Mouse (Mus musculus): ENCODE results near the gene Ifrd2.

Ifrd2 gene

GRCm38 (mm10) chr9:107619546-107619879, 32.1 kb downstream of the Ifrd2 start:
- DNase-seq (ENCODE audit: low read depth, low spot score): no peak

GRCm38 (mm10) chr9:107620954-107621353, 33.5 kb downstream of the Ifrd2 start:
- no peak for DNase-seq (ENCODE audit: low read depth, low spot score)

- DNase-seq (ENCODE audit: low read depth, low spot score): no peak
Measured at GRCm38 (mm10) chr9:107624539-107624938, 37.1 kb downstream of the Ifrd2 start.

- no peak for DNase-seq (ENCODE audit: low read depth, low spot score)
Measured at GRCm38 (mm10) chr9:107624951-107625350, 37.5 kb downstream of the Ifrd2 start.

GRCm38 (mm10) chr9:107625351-107626128, 38.1 kb downstream of the Ifrd2 start:
- DNase-seq (ENCODE audit: low read depth, low spot score): no peak

- no peak for DNase-seq (ENCODE audit: low read depth, low spot score)
Measured at GRCm38 (mm10) chr9:107626158-107626843, 38.9 kb downstream of the Ifrd2 start.

GRCm38 (mm10) chr9:107626844-107627277, 39.4 kb downstream of the Ifrd2 start:
- no peak for DNase-seq (ENCODE audit: low read depth, low spot score)

- no peak for DNase-seq (ENCODE audit: low read depth, low spot score)
Measured at GRCm38 (mm10) chr9:107627387-107628255, 40.2 kb downstream of the Ifrd2 start.

- DNase-seq (ENCODE audit: low read depth, low spot score): no peak
Measured at GRCm38 (mm10) chr9:107628721-107629410, 41.4 kb downstream of the Ifrd2 start.

GRCm38 (mm10) chr9:107629411-107629730, 41.9 kb downstream of the Ifrd2 start:
- DNase-seq (ENCODE audit: low read depth, low spot score): no peak

- no peak for DNase-seq (ENCODE audit: low read depth, low spot score)
Measured at GRCm38 (mm10) chr9:107629901-107630425, 42.5 kb downstream of the Ifrd2 start.

GRCm38 (mm10) chr9:107630576-107630975, 43.1 kb downstream of the Ifrd2 start:
- DNase-seq (ENCODE audit: low read depth, low spot score): no peak

GRCm38 (mm10) chr9:107631311-107631826, 43.9 kb downstream of the Ifrd2 start:
- DNase-seq (ENCODE audit: low read depth, low spot score): no peak

- no peak for DNase-seq (ENCODE audit: low read depth, low spot score)
Measured at GRCm38 (mm10) chr9:107631861-107632260, 44.4 kb downstream of the Ifrd2 start.

- no peak for DNase-seq (ENCODE audit: low read depth, low spot score)
Measured at GRCm38 (mm10) chr9:107632478-107632877, 45.0 kb downstream of the Ifrd2 start.

GRCm38 (mm10) chr9:107633091-107633660, 45.7 kb downstream of the Ifrd2 start:
- DNase-seq (ENCODE audit: low read depth, low spot score): peak; percentile 72

GRCm38 (mm10) chr9:107633661-107634405, 46.4 kb downstream of the Ifrd2 start:
- no peak for DNase-seq (ENCODE audit: low read depth, low spot score)

- DNase-seq (ENCODE audit: low read depth, low spot score): no peak
Measured at GRCm38 (mm10) chr9:107634406-107635278, 47.2 kb downstream of the Ifrd2 start.
